Mouse (Mus musculus) liver, embryonic 15.5 days (tissue): ENCODE measurements around the gene Mtus2. TPM values are rescaled to one million over a fixed set of nuclear protein-coding genes. Genes with fewer than 3 reads are reported as not detected.
"Not testable (repeated sequence)": the region's sequence is repeated elsewhere in the genome, so short reads cannot be mapped to it uniquely, and the experiment has no call there.

Experiments
- ATAC-seq: fragments of 200-750 bp; cut with Nextera tagmentation; 2 replicates; pipeline ENCODE4 v1.8.0; 2017; ENCODE audit warnings: moderate number of reproducible peaks, mild to moderate bottlenecking, moderate library complexity; ENCODE audit not compliant: insufficient read depth
- H3K27ac ChIP-seq: fragments of 300-500 bp; sonication (generic); replicated peaks from 2 replicates; pipeline ENCODE4 v1.5.1; 2015; ENCODE audit warnings: mild to moderate bottlenecking, inconsistent platforms
- H3K27me3 ChIP-seq: fragments of 300-500 bp; sonication (generic); 2 replicates; pipeline ENCODE4 v1.6.1; 2015; ENCODE audit warnings: mild to moderate bottlenecking, inconsistent platforms
- H3K36me3 ChIP-seq: fragments of 300-500 bp; sonication (generic); replicated peaks from 2 replicates; pipeline ENCODE4 v1.6.1; 2015; ENCODE audit warnings: moderate library complexity, mild to moderate bottlenecking, inconsistent platforms
- H3K4me1 ChIP-seq: fragments of 300-500 bp; sonication (generic); replicated peaks from 2 replicates; pipeline ENCODE4 v1.6.1; 2015; ENCODE audit warnings: inconsistent platforms
- H3K4me2 ChIP-seq: fragments of 300-500 bp; sonication (generic); 2 replicates; pipeline ENCODE4 v1.6.1; 2015; ENCODE audit warnings: moderate library complexity, mild to moderate bottlenecking, inconsistent platforms
- H3K4me3 ChIP-seq: fragments of 300-500 bp; sonication (generic); replicated peaks from 2 replicates; pipeline ENCODE4 v1.5.1; 2015; ENCODE audit warnings: mild to moderate bottlenecking, inconsistent platforms
- H3K9ac ChIP-seq: fragments of 300-500 bp; sonication (generic); 2 replicates; pipeline ENCODE4 v1.6.1; 2015; ENCODE audit warnings: moderate library complexity, mild to moderate bottlenecking, inconsistent platforms
- H3K9me3 ChIP-seq: fragments of 300-500 bp; sonication (generic); replicated peaks from 2 replicates; pipeline ENCODE4 v1.6.1; 2016; ENCODE audit warnings: inconsistent platforms
- whole genome bisulfite sequencing: fragments of 180-500 bp; shearing (Covaris S2); methylation state at CpG from one replicate; pipeline ENCODE4 v1.1.7; 2015; ENCODE audit warnings: mixed read lengths; ENCODE audit not compliant: insufficient replicate concordance; 5-methylcytosine and 5-hydroxymethylcytosine counted together
- polyA plus RNA-seq: library from polyadenylated mRNA; unstranded; fragments of >200 nt; fragmentation: Nextera tagmentation; extraction: Ambion mirVana; gene quantifications from 2 replicates; pipeline ENCODE4 v1.2.1, GENCODE M21; 2015

The Mtus2 gene
- polyA plus RNA-seq, 1 experiment from 2014 or later, result 1.2 TPM

DNA sequence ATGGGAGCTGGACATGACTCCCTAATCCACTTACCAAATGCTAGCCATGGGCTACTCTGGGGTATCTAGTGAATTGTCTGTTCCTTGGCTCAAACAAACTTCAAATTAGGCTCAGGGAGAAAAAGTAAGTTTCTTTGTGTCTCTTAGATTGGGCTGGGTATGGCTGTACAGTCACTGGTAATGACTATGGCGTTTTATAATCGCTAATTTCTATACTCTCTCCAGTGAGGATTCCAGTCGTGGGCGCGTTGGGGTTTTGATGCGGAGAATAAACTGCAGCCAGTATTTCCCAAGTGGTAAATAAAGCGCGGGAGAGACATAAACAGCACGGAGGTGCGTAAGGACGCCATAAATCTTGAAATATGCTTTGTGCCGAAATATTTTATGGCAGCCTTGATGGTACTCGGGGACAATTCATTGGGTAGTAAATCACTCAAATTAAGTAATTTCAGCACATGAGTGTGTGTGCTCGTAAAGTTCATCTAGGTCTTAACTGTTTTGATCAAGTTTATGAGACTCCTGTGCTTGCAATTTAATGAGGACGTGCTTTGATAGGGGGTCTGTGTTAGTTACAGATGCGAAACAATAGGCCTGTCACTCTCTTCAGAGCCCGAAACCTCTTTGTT is 203.5 kb downstream of the Mtus2 start:
- Histone ChIP-seq H3K9me3 (no peaks in the 10 kb centered on the region), H3K9ac (no peak overlapping the region), H3K4me3 (no peak overlapping the region), H3K36me3 (no peaks in the 10 kb centered on the region), H3K27me3 (no peaks in the 10 kb centered on the region), H3K4me2 (no peak overlapping the region), H3K27ac (no peak overlapping the region), H3K4me1 (no peaks in the 10 kb centered on the region)
- WGBS, result 77% methylated on average over 17 of the region's 17 CpGs
- ATAC-seq, result no peak

DNA sequence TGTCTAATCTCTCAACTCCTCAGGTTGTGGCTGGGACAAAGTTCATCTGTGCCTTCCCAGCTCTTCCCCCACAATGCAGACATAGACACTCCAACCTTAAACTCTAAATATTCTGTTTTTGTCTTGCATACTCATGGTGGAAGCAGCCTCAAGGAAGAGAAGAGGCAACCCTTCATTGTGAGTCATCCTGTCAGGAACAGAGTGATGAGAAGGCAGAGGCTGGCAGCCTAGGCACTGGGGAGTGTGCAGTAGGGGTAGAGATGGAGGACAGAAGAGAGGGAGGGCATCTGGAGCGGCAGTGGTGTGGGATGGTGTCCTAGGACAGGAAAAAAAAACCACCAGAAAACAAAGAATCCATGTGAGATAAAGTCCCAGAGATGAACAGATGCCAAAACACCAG is 208.0 kb downstream of the Mtus2 start:
- Histone ChIP-seq H3K4me1 (no peaks in the 10 kb centered on the region), H3K36me3 (no peaks in the 10 kb centered on the region), H3K27ac (no peak overlapping the region), H3K4me3 (no peak overlapping the region), H3K4me2 (no peak overlapping the region), H3K9me3 (no peaks in the 10 kb centered on the region), H3K9ac (no peak overlapping the region), H3K27me3 (no peaks in the 10 kb centered on the region)
- 48% methylated on average over 1 of the region's 1 CpGs for WGBS
- ATAC-seq, result no peak

GRCm38 (mm10) chr5:148175091-148175490 is 218.0 kb downstream of the Mtus2 start:
- no peak overlapping the region for H3K27ac ChIP-seq
- WGBS, result 53% methylated on average over 4 of the region's 4 CpGs
- no peak overlapping the region for H3K4me3 ChIP-seq
- ATAC-seq, result no peak
- no peak overlapping the region for H3K9ac ChIP-seq
- H3K9me3 ChIP-seq, result no peaks in the 10 kb centered on the region
- H3K36me3 ChIP-seq, result no peaks in the 10 kb centered on the region
- no peak overlapping the region for H3K4me2 ChIP-seq
- H3K27me3 ChIP-seq, result no peaks in the 10 kb centered on the region
- no peaks in the 10 kb centered on the region for H3K4me1 ChIP-seq

DNA sequence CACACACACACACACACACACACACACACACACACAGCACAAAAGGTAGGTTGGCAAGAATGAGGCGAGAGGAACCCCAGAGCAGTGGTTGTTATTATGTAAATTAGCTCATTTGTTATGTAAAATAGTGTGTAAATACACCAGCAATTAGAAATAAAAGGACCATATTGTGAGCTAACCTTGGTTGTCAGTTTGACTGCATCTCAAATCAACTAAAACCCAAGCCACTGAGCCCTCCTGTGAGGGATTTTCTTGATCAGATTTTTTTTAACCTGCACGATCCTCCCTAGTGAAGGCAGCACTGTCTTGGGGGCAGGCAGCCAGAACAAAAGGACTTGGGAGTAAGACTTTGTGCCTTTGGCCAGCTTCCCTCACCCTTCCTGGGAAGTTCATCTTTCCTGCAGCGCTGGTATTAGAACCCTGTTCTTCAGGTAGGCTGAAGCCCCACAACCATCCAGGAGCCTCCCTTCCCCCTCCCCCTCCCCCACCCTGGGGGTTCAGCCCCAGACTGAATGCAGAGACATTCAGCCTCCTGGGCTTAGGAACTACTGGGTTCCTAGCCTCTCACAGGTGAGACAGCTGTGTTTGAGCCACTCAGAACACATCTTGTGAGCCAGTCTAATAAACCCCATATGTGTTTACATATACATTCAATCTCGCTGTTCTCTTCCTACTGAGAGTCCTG is 218.8 kb downstream of the Mtus2 start:
- Histone ChIP-seq H3K9me3 (no peaks in the 10 kb centered on the region), H3K4me1 (no peaks in the 10 kb centered on the region), H3K4me2 (no peak overlapping the region), H3K9ac (no peak overlapping the region), H3K4me3 (no peak overlapping the region), H3K27ac (no peak overlapping the region), H3K27me3 (no peaks in the 10 kb centered on the region), H3K36me3 (no peaks in the 10 kb centered on the region)
- ATAC-seq, result no peak
- WGBS, result 56% methylated on average over 4 of the region's 4 CpGs

DNA sequence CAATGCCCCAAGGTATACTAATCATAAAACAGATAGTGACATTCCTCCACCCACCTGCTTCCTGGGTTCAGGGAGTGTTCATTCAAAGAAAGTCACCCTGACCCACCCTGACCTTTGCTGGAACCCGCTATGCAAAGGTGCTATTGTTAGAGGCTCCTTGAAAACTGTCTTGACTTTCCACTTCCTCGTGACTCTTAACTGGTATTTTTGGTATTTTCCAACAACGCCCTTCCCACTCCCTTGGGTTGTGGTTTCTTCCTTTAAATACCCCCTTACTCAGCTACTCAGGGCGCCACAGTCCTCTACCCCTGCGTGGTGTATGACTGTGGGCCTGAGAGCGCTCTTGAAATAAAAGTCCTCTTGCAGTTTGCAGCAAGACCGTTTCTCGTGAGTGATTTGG is 219.4 kb downstream of the Mtus2 start:
- not testable (repeated sequence) for H3K27me3 ChIP-seq, H3K9ac ChIP-seq, H3K9me3 ChIP-seq, H3K4me2 ChIP-seq, H3K36me3 ChIP-seq, H3K4me1 ChIP-seq, ATAC-seq, H3K27ac ChIP-seq, H3K4me3 ChIP-seq
- WGBS, result 64% methylated on average over 8 of the region's 8 CpGs

DNA sequence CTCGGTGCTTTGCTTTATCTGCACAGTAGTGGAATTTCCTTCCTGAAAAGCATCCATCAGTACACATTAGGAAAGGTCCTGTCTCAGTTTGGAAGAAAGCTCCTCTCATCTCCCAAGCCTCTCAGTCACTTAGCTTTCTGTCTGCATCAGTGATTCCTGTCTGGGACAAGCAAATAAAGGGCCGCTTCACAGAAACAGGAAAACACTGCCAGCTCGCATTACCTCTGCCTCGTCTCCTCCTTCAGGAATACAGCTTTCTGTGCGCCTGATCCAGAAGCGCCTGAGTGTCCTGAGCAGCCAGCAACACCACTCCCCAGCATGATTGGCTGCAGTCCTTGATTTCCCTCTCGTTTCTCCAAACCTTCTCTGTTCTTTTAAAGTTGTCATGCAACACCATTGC is 222.1 kb downstream of the Mtus2 start:
- no peak for ATAC-seq
- Histone ChIP-seq H3K4me1 (no peaks in the 10 kb centered on the region), H3K9ac (no peak overlapping the region), H3K4me3 (no peak overlapping the region), H3K9me3 (no peaks in the 10 kb centered on the region), H3K36me3 (no peaks in the 10 kb centered on the region), H3K4me2 (no peak overlapping the region), H3K27me3 (no peaks in the 10 kb centered on the region), H3K27ac (no peak overlapping the region)
- WGBS, result 56% methylated on average over 7 of the region's 7 CpGs

GRCm38 (mm10) chr5:148180590-148181307 is 223.6 kb downstream of the Mtus2 start:
- Histone ChIP-seq H3K9ac (no peak overlapping the region), H3K27ac (no peak overlapping the region), H3K36me3 (no peaks in the 10 kb centered on the region), H3K4me3 (no peak overlapping the region), H3K27me3 (no peaks in the 10 kb centered on the region), H3K9me3 (peaks cover under 1% of the 10 kb centered on the region; the same call in 1 of the 2 replicates), H3K4me1 (no peaks in the 10 kb centered on the region), H3K4me2 (no peak overlapping the region)
- no peak for ATAC-seq
- 25% methylated on average over 13 of the region's 13 CpGs for WGBS

- Histone ChIP-seq H3K4me2 (no peak overlapping the region), H3K27ac (no peak overlapping the region), H3K9me3 (peaks cover 3% of the 10 kb centered on the region; the same call in 1 of the 2 replicates), H3K4me1 (no peaks in the 10 kb centered on the region), H3K36me3 (no peaks in the 10 kb centered on the region), H3K9ac (no peak overlapping the region), H3K4me3 (no peak overlapping the region), H3K27me3 (no peaks in the 10 kb centered on the region)
- ATAC-seq, result no peak
- WGBS, result 39% methylated on average over 4 of the region's 4 CpGs
These were observed 224.1 kb downstream of the Mtus2 start for GRCm38 (mm10) chr5:148181308-148181630.

GRCm38 (mm10) chr5:148181901-148182300 is 224.8 kb downstream of the Mtus2 start:
- H3K9ac ChIP-seq, result no peak overlapping the region
- WGBS, result 59% methylated on average over 6 of the region's 6 CpGs
- no peak overlapping the region for H3K4me2 ChIP-seq
- no peaks in the 10 kb centered on the region for H3K36me3 ChIP-seq
- H3K9me3 ChIP-seq, result peaks cover 3% of the 10 kb centered on the region; the same call in 1 of the 2 replicates
- no peak overlapping the region for H3K27ac ChIP-seq
- H3K4me3 ChIP-seq, result no peak overlapping the region
- ATAC-seq, result no peak
- H3K4me1 ChIP-seq, result no peaks in the 10 kb centered on the region
- no peaks in the 10 kb centered on the region for H3K27me3 ChIP-seq

DNA sequence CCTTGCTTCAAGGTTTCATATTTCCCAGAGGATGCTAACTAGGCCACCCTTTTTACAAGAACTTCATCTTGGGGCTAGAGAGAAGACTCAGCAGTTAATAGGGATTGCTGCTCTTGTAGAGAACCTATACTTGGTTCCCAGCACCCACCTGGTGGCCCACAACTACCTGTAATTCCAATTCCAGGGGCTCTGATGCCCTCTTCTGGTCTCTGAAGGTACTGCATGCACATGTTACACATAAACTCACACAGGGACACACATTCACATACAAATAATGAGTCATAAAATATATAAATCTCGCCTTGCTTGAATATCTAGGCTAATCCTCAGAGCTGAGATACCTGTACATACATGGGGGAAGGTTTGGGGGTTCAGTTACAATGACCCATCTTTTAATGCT is 228.8 kb downstream of the Mtus2 start:
- H3K4me2 ChIP-seq, result no peak overlapping the region
- H3K4me3 ChIP-seq, result no peak overlapping the region

DNA sequence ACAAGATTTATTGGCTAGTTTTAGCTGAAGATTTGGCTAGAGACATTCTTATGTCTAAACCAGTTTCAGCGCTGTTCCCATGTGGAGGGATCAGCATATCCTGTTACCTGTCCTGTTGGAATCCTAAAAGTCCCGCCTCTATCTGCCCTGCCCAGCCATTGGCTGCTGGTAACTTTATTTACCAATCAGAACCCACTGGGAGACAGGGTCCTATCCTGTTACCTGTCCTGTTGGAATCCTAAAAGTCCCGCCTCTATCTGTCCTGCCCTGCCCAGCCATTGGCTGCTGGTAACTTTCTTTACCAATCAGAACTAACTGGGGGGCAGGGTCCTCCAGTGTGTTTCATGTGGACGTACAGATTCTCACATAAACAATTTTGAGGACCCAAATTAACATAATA is 234.3 kb downstream of the Mtus2 start:
- Histone ChIP-seq H3K4me3 (no peak overlapping the region), H3K9me3 (no peaks in the 10 kb centered on the region), H3K27ac (no peak overlapping the region), H3K27me3 (no peaks in the 10 kb centered on the region), H3K9ac (no peak overlapping the region), H3K4me1 (no peaks in the 10 kb centered on the region), H3K4me2 (no peak overlapping the region), H3K36me3 (no peaks in the 10 kb centered on the region)
- no peak for ATAC-seq
- WGBS, result 20% methylated on average over 4 of the region's 4 CpGs

More for the DNA sequence above, 228.8 kb downstream of the Mtus2 start:
- H3K27ac ChIP-seq, result no peak overlapping the region
- H3K36me3 ChIP-seq, result no peaks in the 10 kb centered on the region
- no peaks in the 10 kb centered on the region for H3K4me1 ChIP-seq
- ATAC-seq, result no peak
- H3K9ac ChIP-seq, result no peak overlapping the region
- H3K27me3 ChIP-seq, result no peaks in the 10 kb centered on the region
- WGBS, result 20% methylated on average over 1 of the region's 1 CpGs
- H3K9me3 ChIP-seq, result peaks cover 3% of the 10 kb centered on the region; the same call in 1 of the 2 replicates
